In the genomic region with DNA sequence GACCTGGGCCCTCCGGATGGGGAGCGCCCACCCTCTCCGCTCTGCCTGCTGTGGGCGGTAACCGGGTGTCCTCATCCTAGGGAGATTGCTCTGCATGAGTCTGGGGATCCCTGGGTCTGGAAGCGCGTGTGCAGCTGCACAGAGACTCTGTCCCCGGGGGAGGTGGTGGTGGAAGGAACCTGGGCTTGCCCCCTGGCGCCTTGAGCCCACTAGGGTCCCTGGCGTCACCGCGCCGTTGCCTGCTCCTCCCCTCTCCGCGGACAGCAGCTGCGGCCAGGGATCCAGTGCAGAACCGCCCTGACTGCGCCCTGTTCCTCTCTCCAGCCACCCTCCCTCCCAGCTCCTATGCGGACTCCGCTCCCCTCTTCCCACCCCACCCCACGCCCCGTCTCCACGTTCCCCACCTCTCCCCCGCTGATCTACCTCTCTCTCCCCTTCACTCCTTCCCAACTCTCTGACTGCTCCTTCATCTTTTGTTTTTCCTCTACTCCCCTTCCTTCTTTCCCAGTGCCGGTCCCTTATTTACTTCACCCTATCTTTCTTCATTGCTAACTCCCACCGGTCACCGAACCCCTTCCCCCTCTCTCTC, we compare ENCODE assay signal across 8 mouse cellular contexts.
DNase-seq lines count a peak whose midpoint lies in the region; ATAC-seq and TF ChIP-seq lines count a peak whose summit lies in the region.

No protein-coding gene starts in this region.

- peaks cover 5% of the 10 kb centered on the region for H3K4me1 ChIP-seq in forebrain, postnatal 0 days (ENCODE audit: insufficient read depth)
- peaks cover 27% of the 10 kb centered on the region for H3K4me1 ChIP-seq in hindbrain, embryonic 13.5 days (replicated peaks)
- no peaks in the 10 kb centered on the region for H3K4me1 ChIP-seq in liver, embryonic 16.5 days (ENCODE audit: control insufficient read depth, low read depth, low read length)

- peak overlapping the region; percentile 52 for H3K9ac ChIP-seq in forebrain, postnatal 0 days
- H3K9ac ChIP-seq in hindbrain, embryonic 13.5 days = peak overlapping the region; percentile 80
- H3K9ac ChIP-seq in liver, embryonic 16.5 days (ENCODE audit: low read depth, low read length) = no peak overlapping the region; the same call in 1 of the 2 replicates

- no peaks in the 10 kb centered on the region for H3K36me3 ChIP-seq in forebrain, postnatal 0 days (ENCODE audit: insufficient read depth)
- H3K36me3 ChIP-seq in hindbrain, embryonic 13.5 days = no peaks in the 10 kb centered on the region
- no peaks in the 10 kb centered on the region for H3K36me3 ChIP-seq in liver, embryonic 16.5 days (ENCODE audit: control insufficient read depth, insufficient read depth)

- H3K27ac ChIP-seq in forebrain, postnatal 0 days (ENCODE audit: low read depth, low read length) = no peak overlapping the region
- H3K27ac ChIP-seq in hindbrain, embryonic 13.5 days = peak overlapping the region; percentile 44; the same call in 1 of the 2 replicates
- no peak overlapping the region for H3K27ac ChIP-seq in liver, embryonic 16.5 days (ENCODE audit: low read length)

- no peak for TF ChIP-seq CTCF in forebrain, postnatal 0 days (IDR thresholded peaks at IDR 0.05; ENCODE audit: low read depth)

- H3K27me3 ChIP-seq in forebrain, postnatal 0 days (ENCODE audit: insufficient read depth, low read length) = peaks cover 22% of the 10 kb centered on the region
- peaks cover 34% of the 10 kb centered on the region for H3K27me3 ChIP-seq in hindbrain, embryonic 13.5 days
- H3K27me3 ChIP-seq in liver, embryonic 16.5 days (ENCODE audit: control insufficient read depth, insufficient read depth, low read depth, low read length) = peaks cover 21% of the 10 kb centered on the region

- no peaks in the 10 kb centered on the region for H3K9me3 ChIP-seq in forebrain, postnatal 0 days (ENCODE audit: low read length)
- no peaks in the 10 kb centered on the region for H3K9me3 ChIP-seq in hindbrain, embryonic 13.5 days
- H3K9me3 ChIP-seq in liver, embryonic 16.5 days (replicated peaks; ENCODE audit: control insufficient read depth, low read length) = no peaks in the 10 kb centered on the region

- peak overlapping the region; percentile 47 for H3K4me3 ChIP-seq in forebrain, postnatal 0 days (ENCODE audit: low read depth, low read length)
- H3K4me3 ChIP-seq in hindbrain, embryonic 13.5 days = peak overlapping the region; percentile 56
- H3K4me3 ChIP-seq in liver, embryonic 16.5 days (ENCODE audit: low read depth, low read length) = peak overlapping the region; percentile 46

- peak; percentile 78 for ATAC-seq in forebrain, postnatal 0 days
- ATAC-seq in hindbrain, embryonic 13.5 days (ENCODE audit: low FRiP score) = peak; percentile 85
- ATAC-seq in liver, embryonic 16.5 days (ENCODE audit: low read depth) = 0 out of 2 replicates have a peak, but pooled peaks have one; percentile 27

- under 1% methylated on average over 26 of the region's 27 CpGs for WGBS in forebrain, postnatal 0 days
- WGBS in hindbrain, embryonic 13.5 days = under 1% methylated on average over 24 of the region's 27 CpGs
- under 1% methylated on average over 25 of the region's 27 CpGs for WGBS in liver, embryonic 16.5 days (ENCODE audit: insufficient replicate concordance)

- peak overlapping the region; percentile 99 for H3K4me2 ChIP-seq in forebrain, postnatal 0 days (ENCODE audit: low read depth)
- peak overlapping the region; percentile 97 for H3K4me2 ChIP-seq in hindbrain, embryonic 13.5 days
- H3K4me2 ChIP-seq in liver, embryonic 16.5 days (ENCODE audit: low read depth, low read length) = peak overlapping the region; percentile 65

- peak; percentile 16 to 26 for DNase-seq in frontal cortex, postnatal 36 days (ENCODE audit: low spot score in 2 of 2)
- DNase-seq in frontal cortex, postnatal 25 days (ENCODE audit: low spot score in 2 of 2) = no peak
- peak; percentile 60 for DNase-seq in adrenal gland, adult 2 months
- peak; percentile 40 for DNase-seq in forebrain, postnatal 0 days
- peak; percentile 61 for DNase-seq in ovary, postnatal 36 days (ENCODE audit: low spot score)
- no peak for DNase-seq in layer of hippocampus, adult 11-12 months (ENCODE audit: low spot score)

Comparison
In these comparisons a context has a peak if more than half of its experiments do, and no peak if none do; other contexts are left out.
1. DNase-seq: peak in frontal cortex, postnatal 36 days (2 of 2), adrenal gland, adult 2 months (single experiment), forebrain, postnatal 0 days (single experiment) and ovary, postnatal 36 days (single experiment); none in frontal cortex, postnatal 25 days (0 of 2) and layer of hippocampus, adult 11-12 months (single experiment).
2. ATAC-seq: peak in every context shown above with its lines; median percentile 85 in hindbrain, embryonic 13.5 days; 78 in forebrain, postnatal 0 days; 27 in liver, embryonic 16.5 days.
3. Peak in every context shown above with its lines, with median percentiles within 50 percentile points of each other: H3K4me2 ChIP-seq and H3K4me3 ChIP-seq.